Mouse (Mus musculus) lung, postnatal 0 days (tissue): ENCODE measurements at regions not wholly inside any gene's neighbourhood (a gene's known extent, or its start where the extent isn't known, plus 50 kb on each side); places are given as distances from the start of the nearest gene placed in this dataset.

Source experiments
- CTCF ChIP-seq: IDR thresholded peaks from 2 replicates; pipeline ENCODE4 v1.5.1; 2016; ENCODE audit warnings: antibody characterized with exemption, mild to moderate bottlenecking
- EP300 ChIP-seq: IDR thresholded peaks from 2 replicates; pipeline ENCODE4 v1.6.1; 2016; ENCODE audit warnings: antibody characterized with exemption, mild to moderate bottlenecking, control low read depth

DNA sequence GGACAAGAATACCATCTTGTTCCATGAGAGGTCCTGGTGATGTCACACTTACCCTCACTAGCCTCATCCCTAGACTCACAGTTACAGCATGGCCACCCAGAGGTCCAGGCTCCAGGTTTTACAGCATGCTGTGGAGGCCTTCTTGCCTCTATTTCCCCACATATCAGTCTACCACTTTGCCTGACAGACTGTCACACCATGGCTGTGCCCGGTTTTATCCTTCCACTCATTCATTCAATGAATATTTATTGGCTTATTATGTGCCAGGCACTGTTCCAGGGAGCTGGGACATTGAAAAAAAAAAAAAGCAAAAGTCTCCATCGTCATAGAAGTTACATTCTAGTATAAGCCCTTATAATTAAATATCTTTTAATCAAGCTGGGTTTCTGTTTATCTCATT lies 166.4 kb upstream of the 1700066M21Rik start:
- TF ChIP-seq CTCF (no peak), EP300 (no peak)
